Mouse (Mus musculus): ENCODE measurements around the gene Cxcl13. TPM values are rescaled to one million over a fixed set of nuclear protein-coding genes. Genes with fewer than 3 reads are reported as not detected.

Gene Cxcl13
- total RNA-seq, 2 experiments from 2014 or later = 0.43 to 1.2 TPM

- H3K27ac ChIP-seq = no peak overlapping the region
- intact Hi-C loops (cut with DNase I) = no loop called here
- no peak for DNase-seq
- TF ChIP-seq CTCF (IDR thresholded peaks at IDR 0.05) = no peak
- H3K4me3 ChIP-seq = no peak overlapping the region
Measured at GRCm38 (mm10) chr5:96003348-96003747, 46.6 kb downstream of the Cxcl13 start.

- Histone ChIP-seq H3K4me3 (no peak overlapping the region), H3K27ac (no peak overlapping the region)
- TF ChIP-seq CTCF (IDR thresholded peaks at IDR 0.05) = no peak
- no peak for DNase-seq
- intact Hi-C loops (cut with DNase I) = no loop called here
Measured at GRCm38 (mm10) chr5:96008274-96008842, 51.6 kb downstream of the Cxcl13 start.

- DNase-seq = no peak
- TF ChIP-seq CTCF (IDR thresholded peaks at IDR 0.05) = no peak
- H3K27ac ChIP-seq = no peak overlapping the region
- intact Hi-C loops (cut with DNase I) = no loop called here
- no peak overlapping the region for H3K4me3 ChIP-seq
Measured at GRCm38 (mm10) chr5:96009076-96009475, 52.3 kb downstream of the Cxcl13 start.

Other genes with a start within 250 kb of the Cxcl13 start
- gene Gm7978, start 220.8 kb upstream of the Cxcl13 start, total RNA-seq (2021) = not detected
- not detected for gene Gm7982, start 214.9 kb upstream of the Cxcl13 start, total RNA-seq (2021)
- gene E330014E10Rik, start 181.0 kb upstream of the Cxcl13 start, total RNA-seq (2021) = not detected
- 10 to 100 TPM; 27.9 to 33.4 TPM for gene Cnot6l, start 207.2 kb downstream of the Cxcl13 start, total RNA-seq (2021)